Mouse (Mus musculus): ENCODE results near the gene Fermt3. TPM values are rescaled to one million over a fixed set of nuclear protein-coding genes. Genes with fewer than 3 reads are reported as not detected.
"Not testable (repeated sequence)": the region's sequence is repeated elsewhere in the genome, so short reads cannot be mapped to it uniquely, and the experiment has no call there.

The Fermt3 gene
- 1 to 10 TPM; 6.9 TPM for total RNA-seq (2021)
- long read RNA-seq, experiment 1, partial matches to known transcripts, result 1 of 13 reads
- long read RNA-seq, experiment 1, other reads (novel, unspliced or antisense), result 8 of 13 reads
- long read RNA-seq, experiment 2, partial matches to known transcripts, result 1 of 5 reads
- long read RNA-seq, experiment 2, other reads (novel, unspliced or antisense), result 3 of 5 reads

DNA sequence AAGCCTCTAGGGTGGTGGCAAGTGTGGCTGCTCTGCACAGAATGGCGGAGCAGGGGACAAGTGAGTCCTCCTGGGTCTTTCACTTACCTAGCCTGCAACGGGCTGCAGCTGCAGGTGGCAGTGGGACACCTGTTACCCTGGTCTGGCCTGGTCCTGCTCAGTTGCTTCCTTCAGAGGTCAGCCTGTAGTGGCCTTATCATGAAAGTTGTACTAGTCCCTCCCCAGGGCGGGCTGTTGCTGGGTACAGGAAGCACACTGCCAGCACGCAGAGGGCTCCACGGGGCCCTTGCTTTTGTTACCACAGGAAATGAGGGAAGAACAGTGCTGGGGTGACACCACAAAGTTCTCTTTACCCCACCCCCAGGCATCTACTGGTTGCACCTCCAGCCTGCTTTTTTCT, at the start of gene Fermt3:
Gene Fermt3, minus strand, starts transcription at position 279 of the 400 bp plus-strand sequence.
- peak; percentile 21 to 39 for DNase-seq

DNA sequence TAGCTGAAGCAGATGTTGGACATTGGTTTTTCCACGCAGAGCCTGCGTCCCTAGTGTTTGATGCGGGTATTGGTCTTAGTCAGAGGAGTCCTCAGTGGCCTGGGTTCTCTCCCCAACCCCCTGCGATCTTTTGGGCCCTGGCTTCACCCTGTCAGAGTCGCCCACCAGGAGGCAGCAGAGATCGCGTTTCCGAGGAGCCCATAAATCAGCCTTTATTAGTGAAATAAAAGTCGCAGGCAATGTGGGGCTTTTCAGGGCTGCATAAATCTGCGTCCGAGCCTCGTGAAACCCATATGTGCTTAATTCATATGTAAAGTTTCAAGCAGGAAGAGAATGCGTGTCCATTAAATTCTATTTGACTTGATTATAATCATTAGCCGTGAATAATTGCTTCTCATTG, 48.9 kb upstream of the Fermt3 start:
- DNase-seq, result peak; percentile 83 to 89

DNA sequence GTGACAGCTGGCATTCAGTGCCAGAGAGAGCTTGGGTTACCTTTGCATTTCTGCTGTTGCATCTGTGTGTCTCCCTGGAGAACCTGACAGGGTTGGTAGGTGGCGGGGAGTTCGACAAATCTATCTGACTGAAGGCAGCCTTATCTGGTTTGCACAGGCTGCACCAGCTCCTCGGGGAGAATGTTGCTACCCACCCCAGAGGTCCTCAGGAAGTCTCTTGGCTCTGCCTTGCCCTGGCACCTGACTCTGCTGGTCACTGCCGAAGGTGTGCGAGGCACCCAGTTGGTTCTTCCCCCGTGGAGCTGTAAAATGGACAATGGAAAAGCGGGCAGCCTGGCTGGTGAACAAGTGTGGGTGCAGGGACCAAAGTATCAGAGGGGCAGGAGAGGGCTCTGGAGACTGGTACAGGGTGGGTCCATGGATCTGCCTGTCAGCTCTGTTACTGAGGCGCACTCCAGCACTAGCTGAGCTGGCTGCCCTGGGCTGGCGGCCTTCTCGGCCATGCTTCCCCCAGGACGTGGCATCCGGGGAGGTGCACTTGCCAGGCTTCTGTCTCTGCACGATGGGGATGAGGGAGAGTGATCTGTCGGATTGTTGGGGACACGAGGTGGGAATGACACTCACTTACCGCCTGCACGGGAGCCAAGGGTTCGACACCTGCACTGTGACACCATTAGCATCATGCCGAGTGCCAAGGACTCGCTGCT, 48.2 kb upstream of the Fermt3 start:
- DNase-seq, result no peak

DNA sequence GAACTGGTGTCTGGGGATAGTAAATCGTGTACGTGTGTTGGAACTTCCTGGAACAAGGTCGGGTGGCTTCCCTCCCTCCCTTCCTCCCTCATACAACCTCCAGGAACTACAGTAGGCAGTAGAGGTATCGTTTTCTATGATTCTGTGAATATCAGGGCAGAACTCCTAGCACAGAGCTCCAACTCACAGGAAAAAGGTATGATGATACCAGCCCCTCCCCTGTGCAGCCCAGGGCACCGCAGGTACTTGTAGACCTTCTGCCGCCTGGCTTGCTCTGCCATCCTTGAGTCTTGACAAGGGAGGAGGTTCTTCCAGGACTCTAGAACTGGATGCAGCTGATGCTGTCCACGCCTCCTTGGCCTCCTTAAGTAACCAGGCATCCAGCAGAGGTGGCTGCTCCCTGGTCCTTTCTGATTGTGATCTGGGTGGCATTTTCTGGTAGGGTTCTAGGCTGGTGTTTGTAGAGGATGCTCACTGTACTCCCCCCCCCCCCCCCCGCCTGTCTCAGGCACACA, 47.6 kb upstream of the Fermt3 start:
- no peak for DNase-seq

DNA sequence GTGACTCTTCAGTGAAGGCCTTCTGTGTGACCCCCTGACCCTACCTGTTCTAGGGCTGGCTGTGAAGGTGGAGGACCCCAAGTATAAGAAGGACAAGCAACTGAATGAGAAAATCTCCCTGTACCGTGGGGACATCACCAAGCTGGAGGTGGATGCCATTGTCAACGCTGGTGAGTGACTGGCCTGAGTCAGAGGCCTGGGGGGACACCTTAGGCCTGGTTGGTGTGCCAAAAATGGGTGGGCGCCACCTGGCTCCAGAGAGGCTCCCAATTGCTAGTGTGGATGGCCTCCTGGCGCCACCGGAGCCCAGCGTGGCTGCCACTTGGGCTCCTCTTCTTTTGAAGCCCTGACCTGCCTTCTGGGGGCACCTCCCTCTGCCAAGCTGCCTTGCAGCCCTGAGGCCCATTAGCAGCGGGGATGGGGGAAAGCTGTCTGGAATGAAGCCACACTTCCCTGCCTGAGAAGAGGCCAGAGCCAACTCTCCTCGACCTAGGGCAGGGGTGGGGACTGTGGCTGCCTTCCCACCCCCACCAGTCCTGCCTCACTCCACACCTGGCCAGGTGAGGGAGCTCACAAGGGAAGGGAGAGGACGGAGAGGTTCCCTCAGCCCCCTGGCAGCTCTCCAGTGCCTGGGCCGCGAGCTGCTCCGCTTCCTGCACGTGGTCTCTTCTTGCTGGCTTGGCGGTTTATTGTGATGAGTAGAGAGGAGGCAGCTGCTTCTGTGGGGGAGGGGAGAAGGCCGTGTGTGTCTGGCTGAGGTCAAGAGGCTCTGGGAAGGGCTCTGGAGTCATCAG, 47.0 kb upstream of the Fermt3 start:
- DNase-seq, result peak in 1 of 2 experiments; percentile 49

DNA sequence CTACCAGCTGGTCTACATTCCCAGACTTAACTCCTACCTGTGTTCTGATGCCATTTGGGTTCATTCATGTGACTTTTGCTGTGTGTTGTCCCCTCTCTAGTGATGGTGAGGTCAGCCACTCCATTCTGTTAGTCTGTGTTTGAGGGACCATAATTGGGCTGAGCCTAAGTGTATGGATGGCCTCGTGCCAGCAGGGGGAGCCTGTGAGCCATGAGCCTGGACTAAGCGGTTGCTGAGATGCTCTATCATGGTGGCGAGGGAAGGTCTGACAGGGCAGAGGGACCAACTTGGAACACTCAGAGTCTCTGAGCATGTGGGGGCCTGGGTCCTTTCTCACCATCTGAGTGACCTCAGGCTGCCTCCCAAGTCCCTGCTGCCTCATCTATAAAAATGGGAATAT, 45.3 kb upstream of the Fermt3 start:
- DNase-seq, result peak; percentile 88 to 91

DNA sequence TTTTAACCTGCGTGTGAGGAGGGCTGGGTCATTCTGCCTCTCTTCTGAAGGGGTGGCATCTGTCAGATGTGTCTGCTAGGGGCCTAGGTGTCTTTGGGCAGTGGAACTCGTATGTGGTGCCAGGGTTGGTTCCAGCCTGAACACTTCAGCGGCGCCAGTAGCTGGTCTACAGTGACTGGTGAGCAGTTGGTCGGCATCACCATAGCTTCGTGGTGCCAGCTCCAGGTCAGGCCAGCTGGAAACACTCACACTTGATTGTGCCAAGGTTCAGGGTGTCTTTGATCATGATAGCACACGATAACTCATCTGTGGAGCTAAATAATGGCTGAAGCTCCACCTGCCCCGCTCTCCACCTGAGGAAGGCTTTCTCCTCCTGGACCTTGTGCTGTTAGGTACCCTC, 43.6 kb upstream of the Fermt3 start:
- no peak for DNase-seq

DNA sequence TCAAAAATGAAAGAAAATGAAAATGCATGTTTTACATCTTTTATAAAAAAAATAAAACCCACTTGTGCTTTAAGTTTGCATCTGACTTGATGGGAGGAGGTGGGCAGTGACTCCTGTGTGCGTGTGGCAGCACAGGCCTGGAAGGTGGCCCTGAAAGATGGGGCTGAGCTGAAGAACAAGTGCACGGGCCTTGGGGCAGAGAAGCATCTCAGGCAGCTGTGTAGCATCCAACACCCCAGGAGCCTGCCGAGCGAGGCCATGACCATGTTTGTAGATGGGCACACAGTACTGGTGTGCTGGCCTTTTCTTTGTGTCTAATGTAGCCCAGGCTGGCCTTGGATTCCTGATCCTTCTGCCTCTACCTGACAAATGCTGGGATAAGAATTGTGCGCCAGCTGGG, 42.8 kb upstream of the Fermt3 start:
- no peak for DNase-seq

DNA sequence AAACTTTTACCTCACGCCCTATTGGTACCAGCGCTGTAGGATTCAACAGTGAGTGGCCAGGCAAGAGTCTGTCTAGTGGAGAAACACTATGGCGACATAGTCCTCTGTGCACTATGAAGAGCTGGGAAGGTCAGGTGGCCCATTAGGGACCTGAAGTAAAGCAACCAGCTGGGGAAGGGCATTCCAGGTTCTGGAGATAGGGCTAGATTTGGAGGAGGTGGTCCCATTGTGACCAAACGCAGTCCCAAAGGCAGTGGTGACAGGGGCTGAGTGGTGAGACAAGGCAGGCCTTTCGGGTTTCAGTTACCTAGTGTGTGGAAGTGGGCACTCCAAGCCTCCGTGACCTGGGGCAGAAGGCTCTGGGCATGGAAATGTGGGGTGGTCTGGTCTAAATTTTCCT, 39.3 kb upstream of the Fermt3 start:
- no peak for DNase-seq

DNA sequence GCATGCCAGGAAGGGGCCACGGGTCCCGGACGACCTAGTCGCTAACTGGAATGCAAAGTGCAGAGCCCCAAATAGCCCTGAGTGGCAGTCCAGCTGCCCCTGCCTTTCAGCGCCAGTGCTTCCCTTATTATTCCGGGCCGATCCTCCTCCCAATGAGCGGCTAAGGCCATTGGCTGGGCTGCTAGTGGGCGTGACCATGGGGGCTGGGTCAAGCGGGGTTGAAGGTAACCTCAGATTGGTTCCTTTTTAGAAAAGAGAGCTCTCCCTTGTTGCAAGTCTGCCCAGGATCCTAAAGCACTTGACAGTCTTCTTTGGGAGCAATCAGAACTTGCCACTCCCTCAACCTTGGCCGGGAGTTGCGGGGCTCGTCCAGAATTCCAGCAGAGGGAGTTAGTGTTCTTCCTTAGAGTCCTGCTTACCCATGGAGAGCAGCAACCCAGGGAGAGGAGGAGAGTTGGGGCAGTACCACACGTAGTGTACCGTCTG, 38.5 kb upstream of the Fermt3 start:
- peak; percentile 93 to 95 for DNase-seq

DNA sequence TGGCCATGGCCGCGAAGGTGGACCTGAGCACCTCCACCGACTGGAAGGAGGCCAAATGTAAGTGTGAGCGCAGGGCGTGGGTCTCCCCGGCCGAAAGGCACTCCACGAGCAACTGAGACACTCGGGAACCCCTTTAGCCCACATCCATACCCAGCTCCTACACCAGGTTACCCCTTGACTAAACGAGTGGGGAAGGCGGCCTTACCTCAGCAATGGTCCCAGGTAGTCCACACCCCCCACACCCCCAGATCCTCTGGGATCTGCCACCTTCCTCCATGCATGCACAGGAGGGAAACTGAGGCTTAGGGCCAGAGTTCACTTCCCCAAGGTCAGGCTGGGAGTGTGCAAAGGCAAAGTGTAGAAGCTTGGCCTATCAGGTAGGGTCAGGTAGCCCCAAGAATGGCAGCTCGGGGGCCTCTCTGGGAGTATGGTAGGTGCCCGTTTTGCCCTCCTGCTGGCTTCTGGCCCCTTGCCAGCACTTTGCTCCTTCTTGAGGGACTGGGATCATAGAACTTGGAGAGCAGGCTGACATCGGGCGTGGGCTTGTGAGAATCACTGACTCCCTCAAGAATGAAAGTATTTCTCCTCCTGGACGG, 38.0 kb upstream of the Fermt3 start:
- DNase-seq, result peak; percentile 78 to 80

DNA sequence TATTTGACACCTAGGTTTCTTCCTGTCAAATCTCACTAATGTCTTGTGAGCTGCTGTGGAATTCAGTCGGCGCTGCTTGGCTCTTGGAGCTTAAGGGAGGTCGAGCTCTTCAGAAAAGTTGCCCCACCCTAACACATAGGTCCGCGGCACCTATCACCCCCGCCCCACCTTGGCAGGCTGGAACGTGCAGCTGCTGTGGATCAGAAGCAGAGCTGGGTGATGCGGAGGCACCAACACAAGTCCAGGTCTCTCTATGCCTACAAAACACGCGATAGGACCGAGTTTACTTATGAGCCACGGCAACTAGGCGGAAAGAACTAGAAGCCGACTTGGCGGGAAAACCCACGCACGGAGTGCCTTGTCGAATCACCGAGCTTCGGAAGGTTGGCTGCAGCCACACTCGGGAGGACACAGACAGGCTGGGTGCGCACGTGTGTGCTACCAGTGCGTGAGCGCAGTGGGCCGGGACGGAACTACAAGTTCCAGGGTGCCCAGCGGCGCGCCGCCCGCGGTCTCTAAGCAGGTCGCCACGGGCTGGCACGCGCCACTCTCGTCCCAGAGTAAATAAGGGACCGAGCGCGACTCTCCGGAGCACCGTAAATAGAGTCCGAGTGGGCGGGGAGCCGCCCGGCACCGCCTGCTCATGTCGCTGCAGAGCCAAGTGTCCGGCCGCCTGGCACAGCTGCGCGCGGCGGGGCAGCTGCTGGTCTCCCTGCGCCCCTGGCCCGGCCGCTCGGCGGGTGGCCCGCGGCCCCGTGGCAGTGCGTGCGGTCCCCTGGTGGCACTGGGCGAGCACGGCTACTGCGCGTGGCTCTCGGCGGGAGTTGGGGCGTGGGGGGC, 37.2 kb upstream of the Fermt3 start, which contains the start of gene Macrod1:
Gene Macrod1, plus strand, starts transcription at position 563 of the 840 bp plus-strand sequence.
- peak; percentile 88 to 89 for DNase-seq

DNA sequence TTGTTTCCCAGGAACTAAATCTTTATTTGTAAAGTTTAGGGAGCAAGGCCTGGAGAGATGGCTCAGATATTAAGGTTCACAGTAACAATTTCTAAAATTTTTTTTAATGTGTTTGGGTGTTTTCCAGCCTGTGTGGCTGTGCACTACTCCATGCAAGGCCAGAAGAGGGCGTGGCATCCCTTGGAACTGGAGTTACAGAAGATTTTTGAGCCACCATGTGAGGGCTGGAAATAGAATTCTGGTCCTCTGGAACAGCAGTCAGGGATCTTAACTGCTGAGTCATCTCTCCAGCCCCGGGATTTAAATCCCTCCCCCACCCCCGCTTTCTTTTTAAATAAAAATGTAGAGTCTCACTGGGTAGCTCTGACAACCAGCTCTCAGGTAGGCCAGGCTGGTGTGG, 35.9 kb upstream of the Fermt3 start:
- DNase-seq, result peak; percentile 40 to 57

DNA sequence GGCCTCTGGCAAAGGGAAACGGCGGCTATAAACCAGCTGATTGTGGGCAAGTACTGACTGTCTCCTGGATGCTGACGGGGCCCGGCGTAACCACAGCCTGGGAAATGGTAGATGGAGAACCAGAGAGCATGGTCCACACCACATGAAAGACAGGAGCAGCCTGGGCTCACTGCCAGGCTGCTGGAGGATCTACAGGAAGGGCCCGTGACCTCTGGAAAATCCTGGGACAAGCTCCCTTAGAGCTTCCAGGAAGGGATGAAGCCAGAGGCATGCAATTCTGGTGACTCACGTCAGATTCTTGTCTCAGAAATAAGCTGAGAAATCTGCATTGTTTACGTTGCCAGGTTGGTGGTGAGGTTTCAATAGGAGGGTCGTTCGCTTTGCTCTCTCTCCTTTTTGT, 35.5 kb upstream of the Fermt3 start:
- DNase-seq, result peak; percentile 28 to 56

DNA sequence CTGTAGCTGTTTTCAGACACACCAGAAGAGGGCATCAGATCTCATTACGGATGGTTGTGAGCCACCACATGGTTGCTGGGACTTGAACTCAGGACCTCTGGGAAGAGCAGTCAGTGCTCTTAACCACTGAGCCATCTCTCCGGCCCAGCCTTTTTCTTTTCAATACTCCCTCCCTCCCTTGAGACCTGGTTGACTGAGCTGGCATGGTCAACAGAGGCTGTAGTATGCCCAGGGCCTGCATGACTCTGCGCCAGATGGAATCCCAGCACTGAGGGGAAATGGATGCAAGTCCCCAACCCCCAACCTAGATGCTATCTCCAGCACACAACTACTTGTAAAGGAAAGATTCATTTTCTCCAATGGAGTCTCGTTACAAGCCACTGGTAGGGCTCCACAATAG, 34.1 kb upstream of the Fermt3 start:
- not testable (repeated sequence) for DNase-seq

DNA sequence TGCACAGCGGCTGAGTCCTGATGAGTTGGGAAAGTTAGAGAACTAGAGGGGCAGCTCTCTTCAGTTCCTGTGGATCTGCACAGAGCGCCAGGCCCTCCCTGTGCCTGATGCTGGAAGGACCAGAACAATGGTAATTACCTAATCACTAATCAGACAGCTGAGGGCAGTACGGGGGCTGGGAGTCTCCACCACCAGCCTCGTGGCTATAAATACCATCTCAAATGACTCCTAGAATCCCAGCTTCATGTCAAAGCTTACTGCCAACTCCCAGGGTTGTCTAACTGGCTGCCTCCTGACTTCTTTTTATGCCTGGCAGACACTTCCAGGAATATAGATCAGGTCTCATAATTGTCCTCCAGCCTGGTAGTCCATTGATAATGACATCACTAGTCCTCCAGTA, 25.4 kb upstream of the Fermt3 start:
- DNase-seq, result no peak

DNA sequence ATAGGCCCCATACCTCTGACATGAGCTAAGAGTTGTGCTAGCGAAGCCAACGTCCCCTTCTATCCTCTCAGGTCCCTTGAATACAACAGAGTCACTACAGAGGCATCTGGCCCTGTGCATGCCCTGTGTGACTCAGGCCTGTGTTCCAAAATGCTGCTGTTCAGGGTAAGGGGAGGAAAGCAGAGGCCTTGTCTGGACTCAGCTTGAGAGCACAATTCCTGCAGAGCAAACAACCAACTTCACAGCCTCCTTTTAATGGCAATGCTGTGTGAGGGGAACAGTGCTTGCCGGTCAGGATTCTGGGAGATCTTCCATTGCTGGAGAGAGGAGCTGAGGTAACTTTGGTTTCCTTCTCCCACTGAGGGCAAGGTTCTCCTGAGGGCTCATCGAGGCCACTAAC, 25.0 kb upstream of the Fermt3 start:
- DNase-seq, result no peak

DNA sequence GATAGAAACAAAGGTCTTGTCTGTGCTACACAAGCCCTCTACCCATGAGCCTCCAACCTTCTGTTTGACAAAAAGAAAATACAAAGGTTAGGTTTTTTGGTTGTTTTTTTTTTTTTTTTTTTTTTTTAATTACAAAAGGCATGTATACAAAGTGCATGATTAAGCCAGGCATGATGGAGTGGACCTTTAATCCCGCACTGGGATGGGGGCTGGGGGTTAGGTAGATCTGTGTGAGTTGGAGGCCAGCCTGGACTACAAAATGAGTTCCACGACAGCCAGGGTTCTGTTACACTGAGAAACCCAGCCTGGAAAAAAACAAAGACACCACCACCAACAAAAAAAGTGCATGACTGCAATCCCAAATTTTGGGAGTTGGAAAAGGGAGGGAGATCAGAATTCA, 21.9 kb upstream of the Fermt3 start:
- DNase-seq, result no peak

DNA sequence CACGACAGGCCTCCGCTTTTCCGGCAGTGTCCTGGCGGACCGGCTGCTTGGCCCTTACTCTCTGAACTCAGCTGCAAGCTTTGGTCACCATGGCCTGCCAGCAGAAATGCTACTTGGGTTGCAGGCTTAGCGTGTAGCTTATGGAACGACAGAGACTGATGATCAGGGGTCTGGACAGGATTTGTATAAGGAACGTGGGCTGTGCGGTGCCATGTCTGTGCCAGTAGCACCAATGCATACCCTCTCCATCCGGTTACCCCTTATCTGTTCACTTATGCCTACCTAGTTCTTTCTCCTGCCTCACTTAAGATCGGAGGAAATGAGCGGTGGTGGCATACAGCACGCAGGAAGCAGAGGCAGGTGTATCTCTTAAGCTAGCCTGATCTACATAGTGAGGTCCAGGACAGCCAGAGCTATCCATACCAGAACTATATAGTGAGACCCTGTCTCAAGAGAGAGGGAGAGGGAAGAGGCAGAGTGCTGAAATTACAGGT, 21.4 kb upstream of the Fermt3 start:
- no peak for DNase-seq

DNA sequence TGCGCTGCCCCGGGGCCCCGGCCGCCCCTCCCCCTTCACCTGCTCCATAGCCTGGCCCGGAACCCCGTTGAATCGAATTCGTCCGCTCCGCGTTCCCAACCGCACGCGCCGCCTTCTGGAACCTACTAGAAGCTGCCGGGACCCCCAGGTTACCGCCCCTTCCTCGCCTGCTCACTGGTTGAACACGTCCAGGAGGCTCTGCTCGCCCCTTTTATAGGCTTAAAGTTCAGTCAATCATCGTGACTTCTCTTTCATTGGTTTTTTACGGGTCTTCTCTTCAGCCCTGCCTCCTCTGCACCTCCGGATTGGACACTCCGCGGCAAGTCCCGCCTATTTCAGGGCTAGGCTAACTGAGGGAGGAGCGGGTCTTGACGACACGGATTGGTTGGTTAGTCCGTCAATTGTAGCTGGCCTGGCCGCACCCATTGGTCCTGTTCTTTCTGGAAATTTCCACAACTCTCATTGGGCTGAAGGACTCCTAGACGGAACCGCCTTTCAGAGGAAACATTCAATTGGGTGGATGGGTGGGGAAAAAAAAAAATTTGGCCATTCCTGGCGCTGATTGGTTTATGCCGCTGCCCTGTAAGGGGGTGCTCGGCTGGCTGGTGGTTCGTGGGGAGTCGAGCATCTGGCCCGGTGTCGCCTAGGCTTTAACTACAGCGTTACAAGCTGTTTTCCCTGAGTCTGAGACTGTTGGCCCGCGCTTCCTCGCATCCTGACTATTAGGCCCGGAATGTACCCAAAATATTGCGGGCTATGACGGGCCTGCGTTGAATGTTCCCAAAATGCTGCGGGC, 20.8 kb upstream of the Fermt3 start, which contains the start of gene Stip1:
Gene Stip1, minus strand, starts transcription at position 127 of the 796 bp plus-strand sequence.
- DNase-seq, result peak; percentile 99

Data from adrenal gland, postnatal 36 days (tissue).